Mouse (Mus musculus): ENCODE measurements around the gene RPS10-NUDT3.

RPS10-NUDT3 gene

GRCm38 (mm10) chr17:27559596-27559995, 75.4 kb downstream of the RPS10-NUDT3 start:
- POLR2A ChIA-PET, result interaction anchor here in 2 of 4 experiments (0.6 to 8.9 kb wide), 20 partner anchors 8 to 318 kb away, joined by 3 to 146 read pairs (median 6); partner anchors contain the start of genes RPS10-NUDT3 (in 2 of the 2), Rps10 (in 2 of the 2) and Nudt3 (in 1 of the 2)
- CTCF ChIA-PET, result interaction anchor here in 1 of 4 experiments (0.6 to 0.7 kb wide), 3 partner anchors 69 to 489 kb away, joined by 3 to 4 read pairs (median 3); no protein-coding TSS in a partner anchor

GRCm38 (mm10) chr17:27558845-27559244, 76.2 kb downstream of the RPS10-NUDT3 start:
- POLR2A ChIA-PET, result interaction anchor here in 3 of 4 experiments (0.5 to 8.9 kb wide), 27 partner anchors 12 to 521 kb away, joined by 3 to 146 read pairs (median 5); partner anchors contain the start of genes Nudt3 (in 2 of the 3), RPS10-NUDT3 (in 2 of the 3) and Rps10 (in 2 of the 3)
- CTCF ChIA-PET, result interaction anchor here in 3 of 4 experiments (0.6 to 1.6 kb wide), 5 partner anchors 24 to 1002 kb away, joined by 3 to 4 read pairs (median 3); partner anchors contain the start of gene Clps (in 1 of the 3)

GRCm38 (mm10) chr17:27557927-27558661, 76.9 kb downstream of the RPS10-NUDT3 start:
- CTCF ChIA-PET, result interaction anchor here (0.6 to 2.0 kb wide), 6 partner anchors 8 to 1003 kb away, joined by 3 to 7 read pairs (median 5); partner anchors contain the start of genes AI413582 (in 1 of the 4) and Clps (in 1 of the 4)
- POLR2A ChIA-PET, result interaction anchor here in 3 of 4 experiments (0.5 to 8.9 kb wide), 36 partner anchors 10 to 522 kb away, joined by 3 to 146 read pairs (median 6); partner anchors contain the start of genes Nudt3 (in 2 of the 3), RPS10-NUDT3 (in 2 of the 3), Rps10 (in 2 of the 3) and Anks1 (in 1 of the 3)

GRCm38 (mm10) chr17:27557181-27557926, 77.7 kb downstream of the RPS10-NUDT3 start:
- ChIA-PET POLR2A (interaction anchor here in 3 of 4 experiments (0.6 to 8.9 kb wide), 60 partner anchors 8 to 669 kb away, joined by 3 to 146 read pairs (median 6); partner anchors contain the start of genes Nudt3 (in 3 of the 3), RPS10-NUDT3 (in 3 of the 3), AI413582 (in 2 of the 3) and Rps10 (in 2 of the 3)), CTCF (interaction anchor here (0.6 to 2.0 kb wide), 6 partner anchors 8 to 490 kb away, joined by 4 to 7 read pairs (median 6); partner anchors contain the start of gene AI413582 (in 1 of the 4))

- ChIA-PET POLR2A (interaction anchor here (0.5 to 8.9 kb wide), 207 partner anchors 8 to 1951 kb away, joined by 3 to 146 read pairs (median 4); partner anchors contain the start of genes AI413582 (in 3 of the 4), Nudt3 (in 3 of the 4), RPS10-NUDT3 (in 3 of the 4) and Rps10 (in 2 of the 4)), CTCF (interaction anchor here (0.5 to 2.0 kb wide), 17 partner anchors 8 to 1457 kb away, joined by 3 to 7 read pairs (median 3); partner anchors contain the start of genes AI413582 (in 2 of the 4) and Tcp11 (in 1 of the 4))
Measured at GRCm38 (mm10) chr17:27556315-27557011, 78.6 kb downstream of the RPS10-NUDT3 start, which contains the start of gene Hmga1. Hmga1 (plus strand) TSS chr17:27556497.

GRCm38 (mm10) chr17:27555512-27556172, 79.4 kb downstream of the RPS10-NUDT3 start:
- ChIA-PET CTCF (interaction anchor here (0.5 to 2.0 kb wide), 13 partner anchors 8 to 1458 kb away, joined by 3 to 7 read pairs (median 3); partner anchors contain the start of gene AI413582 (in 2 of the 4)), POLR2A (interaction anchor here (0.5 to 8.9 kb wide), 181 partner anchors 8 to 1901 kb away, joined by 3 to 146 read pairs (median 4); partner anchors contain the start of genes AI413582 (in 3 of the 4), Nudt3 (in 3 of the 4), RPS10-NUDT3 (in 3 of the 4) and Rps10 (in 2 of the 4))

GRCm38 (mm10) chr17:27555075-27555511, 79.9 kb downstream of the RPS10-NUDT3 start:
- CTCF ChIA-PET, result interaction anchor here in 3 of 4 experiments (0.5 to 2.0 kb wide), 5 partner anchors 10 to 933 kb away, joined by 3 to 8 read pairs (median 4); partner anchors contain the start of gene AI413582 (in 1 of the 3)
- POLR2A ChIA-PET, result interaction anchor here (0.5 to 8.9 kb wide), 62 partner anchors 8 to 1559 kb away, joined by 3 to 146 read pairs (median 6); partner anchors contain the start of genes AI413582 (in 3 of the 4), RPS10-NUDT3 (in 3 of the 4), Nudt3 (in 2 of the 4) and Rps10 (in 2 of the 4)

GRCm38 (mm10) chr17:27554062-27554960, 80.7 kb downstream of the RPS10-NUDT3 start:
- CTCF ChIA-PET, result interaction anchor here in 3 of 4 experiments (0.5 to 2.0 kb wide), 12 partner anchors 11 to 934 kb away, joined by 3 to 8 read pairs (median 4); partner anchors contain the start of gene AI413582 (in 2 of the 3)
- POLR2A ChIA-PET, result interaction anchor here (0.6 to 8.9 kb wide), 51 partner anchors 7 to 775 kb away, joined by 3 to 146 read pairs (median 4); partner anchors contain the start of genes RPS10-NUDT3 (in 3 of the 4), AI413582 (in 2 of the 4), Nudt3 (in 2 of the 4) and Rps10 (in 2 of the 4)

- ChIA-PET CTCF (interaction anchor here (0.6 to 1.9 kb wide), 16 partner anchors 10 to 465 kb away, joined by 3 to 10 read pairs (median 4); partner anchors contain the start of gene AI413582 (in 1 of the 4)), POLR2A (interaction anchor here (0.5 to 8.9 kb wide), 44 partner anchors 8 to 785 kb away, joined by 3 to 143 read pairs (median 4); partner anchors contain the start of genes AI413582 (in 2 of the 4), Nudt3 (in 2 of the 4), RPS10-NUDT3 (in 2 of the 4) and Rps10 (in 1 of the 4))
Measured at GRCm38 (mm10) chr17:27552215-27553201, 82.5 kb downstream of the RPS10-NUDT3 start.

GRCm38 (mm10) chr17:27551393-27551940, 83.6 kb downstream of the RPS10-NUDT3 start:
- ChIA-PET CTCF (interaction anchor here (0.6 to 1.9 kb wide), 14 partner anchors 8 to 91 kb away, joined by 3 to 10 read pairs (median 5); partner anchors contain the start of gene AI413582 (in 1 of the 4)), POLR2A (interaction anchor here (0.5 to 8.9 kb wide), 38 partner anchors 9 to 1072 kb away, joined by 3 to 143 read pairs (median 4); partner anchors contain the start of genes AI413582 (in 2 of the 4), Nudt3 (in 2 of the 4), RPS10-NUDT3 (in 1 of the 4) and Rps10 (in 1 of the 4))

- ChIA-PET CTCF (interaction anchor here in 1 of 4 experiments (1.3 kb wide), 1 partner anchor 220 kb away, joined by 3 read pairs; no protein-coding TSS in a partner anchor), POLR2A (interaction anchor here in 3 of 4 experiments (1.0 to 3.8 kb wide), 4 partner anchors 8 to 47 kb away, joined by 3 to 52 read pairs (median 3); partner anchors contain the start of gene Hmga1 (in 1 of the 3))
Measured at GRCm38 (mm10) chr17:27549234-27549633, 85.8 kb downstream of the RPS10-NUDT3 start.

- CTCF ChIA-PET, result interaction anchor here in 2 of 4 experiments (0.5 to 1.3 kb wide), 3 partner anchors 9 to 193 kb away, joined by 3 read pairs; partner anchors contain the start of gene Hmga1 (in 1 of the 2)
- POLR2A ChIA-PET, result interaction anchor here in 3 of 4 experiments (0.9 to 3.8 kb wide), 13 partner anchors 8 to 161 kb away, joined by 3 to 52 read pairs (median 5); partner anchors contain the start of genes Hmga1 (in 3 of the 3), AI413582 (in 1 of the 3) and RPS10-NUDT3 (in 1 of the 3)
Measured at GRCm38 (mm10) chr17:27547253-27547868, 87.7 kb downstream of the RPS10-NUDT3 start.
